Mouse (Mus musculus) natural killer cell, adult 2 months (primary cell): Measurements from ENCODE around the gene Slc25a36.
A peak's percentile ranks its signal among the peaks of the same experiment; 100 is the strongest.

Experiments
- DNase-seq, 2 experiments: peaks; one replicate each; pipeline ENCODE4 v3.0.0; 2022; ENCODE audit warnings: low spot score in 2 of 2

Gene Slc25a36

GRCm38 (mm10) chr9:97110571-97111390 is at the start of gene Slc25a36:
Gene Slc25a36 (minus strand): TSS chr9:97111157.
- DNase-seq: peak; percentile 96 to 97

GRCm38 (mm10) chr9:97158412-97158811 is 47.5 kb upstream of the Slc25a36 start:
- no peak for DNase-seq

GRCm38 (mm10) chr9:97155981-97156380 is 45.0 kb upstream of the Slc25a36 start:
- no peak for DNase-seq

- DNase-seq: no peak
Observed at GRCm38 (mm10) chr9:97154956-97155355, 44.0 kb upstream of the Slc25a36 start.

GRCm38 (mm10) chr9:97153006-97153405 is 42.0 kb upstream of the Slc25a36 start:
- DNase-seq: no peak

GRCm38 (mm10) chr9:97147270-97147669 is 36.3 kb upstream of the Slc25a36 start:
- no peak for DNase-seq

GRCm38 (mm10) chr9:97145351-97145750 is 34.4 kb upstream of the Slc25a36 start:
- DNase-seq: no peak

- no peak for DNase-seq
Observed at GRCm38 (mm10) chr9:97143416-97143815, 32.5 kb upstream of the Slc25a36 start.

- no peak for DNase-seq
Observed at GRCm38 (mm10) chr9:97142558-97142957, 31.6 kb upstream of the Slc25a36 start.

GRCm38 (mm10) chr9:97141723-97142122 is 30.8 kb upstream of the Slc25a36 start:
- DNase-seq: no peak

GRCm38 (mm10) chr9:97140145-97140932 is 29.4 kb upstream of the Slc25a36 start:
- DNase-seq: no peak

GRCm38 (mm10) chr9:97137678-97138077 is 26.7 kb upstream of the Slc25a36 start:
- no peak for DNase-seq

- no peak for DNase-seq
Observed at GRCm38 (mm10) chr9:97137116-97137515, 26.2 kb upstream of the Slc25a36 start.

- no peak for DNase-seq
Observed at GRCm38 (mm10) chr9:97135866-97136265, 24.9 kb upstream of the Slc25a36 start.

- no peak for DNase-seq
Observed at GRCm38 (mm10) chr9:97133178-97133577, 22.2 kb upstream of the Slc25a36 start.

GRCm38 (mm10) chr9:97130001-97130400 is 19.0 kb upstream of the Slc25a36 start:
- DNase-seq: no peak

- no peak for DNase-seq
Observed at GRCm38 (mm10) chr9:97123934-97124692, 13.2 kb upstream of the Slc25a36 start.

- no peak for DNase-seq
Observed at GRCm38 (mm10) chr9:97121432-97121831, 10.5 kb upstream of the Slc25a36 start.

- no peak for DNase-seq
Observed at GRCm38 (mm10) chr9:97114271-97114670, 3.3 kb upstream of the Slc25a36 start.

GRCm38 (mm10) chr9:97113555-97113929 is 2.6 kb upstream of the Slc25a36 start:
- no peak for DNase-seq

GRCm38 (mm10) chr9:97112797-97113554 is 2.0 kb upstream of the Slc25a36 start:
- DNase-seq: no peak
